Mouse (Mus musculus): Measurements from ENCODE around the gene Ptprm. TPM values are rescaled to one million over a fixed set of nuclear protein-coding genes. Genes with fewer than 3 reads are reported as not detected.

Gene Ptprm
- polyA plus RNA-seq, 1 experiment from 2014 or later, result 5.4 TPM

DNA sequence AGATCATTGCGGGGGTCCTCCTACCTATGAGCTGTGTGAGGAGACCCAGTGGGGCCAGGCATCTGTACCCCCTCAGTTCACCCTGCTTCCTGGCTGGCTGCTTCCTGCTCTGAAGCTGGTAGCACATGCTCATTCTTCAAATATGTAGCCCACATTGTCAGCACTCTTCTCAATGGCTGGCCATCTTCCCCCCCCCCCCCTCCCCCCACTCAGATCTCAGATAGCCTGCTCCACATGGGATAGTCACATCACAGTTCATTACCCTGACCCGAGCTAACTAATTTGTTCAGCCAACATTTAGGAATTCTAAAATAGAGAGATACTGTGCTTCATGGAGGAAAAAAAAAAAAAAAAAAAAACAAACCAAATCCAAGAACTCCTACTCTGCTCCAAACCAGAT, 679.6 kb downstream of the Ptprm start:
- H3K36me3 ChIP-seq (ENCODE audit: control insufficient read depth, insufficient read depth), result no peaks in the 10 kb centered on the region; the same call in 1 of the 2 replicates
- TF ChIP-seq CTCF (IDR thresholded peaks at IDR 0.05; ENCODE audit: low read depth), result no peak
- 94% methylated on average over 2 of the region's 2 CpGs for WGBS
- H3K4me1 ChIP-seq (replicated peaks; ENCODE audit: control insufficient read depth, insufficient read depth, low read length), result no peaks in the 10 kb centered on the region
- no peak overlapping the region for H3K4me3 ChIP-seq (ENCODE audit: low read depth, low read length)
- no peaks in the 10 kb centered on the region for H3K27me3 ChIP-seq (replicated peaks; ENCODE audit: control insufficient read depth, insufficient read depth, low read length)
- H3K9me3 ChIP-seq (ENCODE audit: control insufficient read depth), result no peaks in the 10 kb centered on the region
- H3K4me2 ChIP-seq (replicated peaks; ENCODE audit: low read depth), result no peak overlapping the region
- ATAC-seq, result no peak
- H3K27ac ChIP-seq (ENCODE audit: low read depth, low read length), result no peak overlapping the region
- no peak overlapping the region for H3K9ac ChIP-seq (ENCODE audit: low read depth, low read length)

DNA sequence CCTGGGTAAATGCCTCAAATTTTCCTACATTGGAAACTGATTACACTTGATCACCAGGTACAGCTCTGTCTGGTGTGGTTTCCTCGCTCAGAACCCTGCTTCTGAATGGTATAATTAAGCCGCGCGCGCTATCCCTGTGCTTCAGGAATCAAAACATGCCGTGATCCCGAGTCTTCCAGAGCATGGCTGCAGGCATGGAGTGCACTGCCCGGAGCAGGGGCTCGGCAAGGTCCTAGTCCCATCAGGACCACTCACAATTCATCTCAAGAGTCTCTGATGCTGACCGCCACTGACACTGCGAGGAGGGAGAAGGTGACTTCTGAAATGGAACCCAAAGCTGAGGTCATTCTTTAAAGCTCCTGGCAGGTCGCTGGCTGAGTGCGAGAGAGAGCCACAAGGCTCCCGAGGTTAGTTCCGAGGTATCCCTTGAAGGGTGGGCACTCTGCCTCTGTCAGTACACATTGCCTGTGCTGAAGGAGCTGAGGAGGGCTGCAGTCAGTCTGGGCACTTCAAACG, 682.5 kb downstream of the Ptprm start:
- no peak for ATAC-seq
- Histone ChIP-seq H3K9me3 (ENCODE audit: control insufficient read depth) (no peaks in the 10 kb centered on the region), H3K4me3 (ENCODE audit: low read depth, low read length) (no peak overlapping the region), H3K27me3 (replicated peaks; ENCODE audit: control insufficient read depth, insufficient read depth, low read length) (no peaks in the 10 kb centered on the region), H3K36me3 (ENCODE audit: control insufficient read depth, insufficient read depth) (no peaks in the 10 kb centered on the region; the same call in 1 of the 2 replicates), H3K27ac (ENCODE audit: low read depth, low read length) (no peak overlapping the region), H3K9ac (ENCODE audit: low read depth, low read length) (no peak overlapping the region), H3K4me1 (replicated peaks; ENCODE audit: control insufficient read depth, insufficient read depth, low read length) (no peaks in the 10 kb centered on the region), H3K4me2 (replicated peaks; ENCODE audit: low read depth) (no peak overlapping the region)
- TF ChIP-seq CTCF (IDR thresholded peaks at IDR 0.05; ENCODE audit: low read depth), result no peak
- 87% methylated on average over 16 of the region's 16 CpGs for WGBS

DNA sequence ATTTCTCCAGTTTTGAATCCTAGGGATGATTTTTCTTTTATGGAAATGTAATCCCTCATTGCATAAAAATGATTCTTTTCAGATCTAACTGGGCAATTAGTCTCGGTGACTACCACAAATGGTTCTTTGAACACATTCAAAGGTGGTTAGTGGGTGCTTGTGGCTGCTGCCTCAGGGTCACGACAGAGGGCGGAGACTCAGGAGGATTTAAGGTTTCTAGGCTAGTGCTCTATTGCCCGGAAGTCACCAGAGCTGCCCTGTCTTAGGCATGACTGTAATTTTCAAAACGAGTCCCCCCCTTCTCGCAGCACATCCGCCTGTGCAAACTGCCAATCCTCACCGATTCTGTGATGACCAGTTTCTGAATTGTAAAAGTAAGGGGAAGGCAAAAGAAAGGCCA, 683.0 kb downstream of the Ptprm start:
- Histone ChIP-seq H3K9ac (ENCODE audit: low read depth, low read length) (no peak overlapping the region), H3K9me3 (ENCODE audit: control insufficient read depth) (no peaks in the 10 kb centered on the region), H3K36me3 (ENCODE audit: control insufficient read depth, insufficient read depth) (no peaks in the 10 kb centered on the region; the same call in 1 of the 2 replicates), H3K4me2 (replicated peaks; ENCODE audit: low read depth) (no peak overlapping the region), H3K27me3 (replicated peaks; ENCODE audit: control insufficient read depth, insufficient read depth, low read length) (no peaks in the 10 kb centered on the region), H3K4me1 (replicated peaks; ENCODE audit: control insufficient read depth, insufficient read depth, low read length) (no peaks in the 10 kb centered on the region), H3K4me3 (ENCODE audit: low read depth, low read length) (no peak overlapping the region), H3K27ac (ENCODE audit: low read depth, low read length) (no peak overlapping the region)
- TF ChIP-seq CTCF (IDR thresholded peaks at IDR 0.05; ENCODE audit: low read depth), result no peak
- ATAC-seq, result no peak
- 83% methylated on average over 8 of the region's 8 CpGs for WGBS

DNA sequence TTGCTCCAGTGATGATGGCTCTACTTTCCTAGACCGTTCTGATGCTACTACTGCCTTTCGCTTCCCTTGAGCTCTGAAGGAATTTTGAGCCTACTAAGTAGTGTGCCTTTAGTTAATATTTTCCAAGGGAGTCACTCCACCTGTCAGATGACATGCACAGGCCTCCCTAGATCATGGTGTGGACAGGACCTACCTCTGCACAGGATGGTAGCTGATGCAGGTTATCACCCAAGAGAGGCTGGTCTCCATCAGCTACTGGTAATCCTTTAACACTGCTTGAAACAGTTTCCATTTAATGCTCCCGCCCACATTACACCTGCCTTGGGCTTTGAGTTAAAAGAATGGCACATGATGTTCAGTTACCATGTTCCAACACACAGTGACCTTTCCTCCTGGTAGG, 688.5 kb downstream of the Ptprm start:
- no peak for TF ChIP-seq CTCF (IDR thresholded peaks at IDR 0.05; ENCODE audit: low read depth)
- ATAC-seq, result no peak
- H3K9ac ChIP-seq (ENCODE audit: low read depth, low read length), result no peak overlapping the region
- H3K27me3 ChIP-seq (replicated peaks; ENCODE audit: control insufficient read depth, insufficient read depth, low read length), result no peaks in the 10 kb centered on the region
- H3K36me3 ChIP-seq (ENCODE audit: control insufficient read depth, insufficient read depth), result peaks cover 3% of the 10 kb centered on the region; the same call in 1 of the 2 replicates
- H3K27ac ChIP-seq (ENCODE audit: low read depth, low read length), result no peak overlapping the region
- no peaks in the 10 kb centered on the region for H3K4me1 ChIP-seq (replicated peaks; ENCODE audit: control insufficient read depth, insufficient read depth, low read length)
- no peak overlapping the region for H3K4me3 ChIP-seq (ENCODE audit: low read depth, low read length)
- WGBS, result 76% methylated on average over 3 of the region's 3 CpGs
- H3K9me3 ChIP-seq (ENCODE audit: control insufficient read depth), result no peaks in the 10 kb centered on the region
- no peak overlapping the region for H3K4me2 ChIP-seq (replicated peaks; ENCODE audit: low read depth)

DNA sequence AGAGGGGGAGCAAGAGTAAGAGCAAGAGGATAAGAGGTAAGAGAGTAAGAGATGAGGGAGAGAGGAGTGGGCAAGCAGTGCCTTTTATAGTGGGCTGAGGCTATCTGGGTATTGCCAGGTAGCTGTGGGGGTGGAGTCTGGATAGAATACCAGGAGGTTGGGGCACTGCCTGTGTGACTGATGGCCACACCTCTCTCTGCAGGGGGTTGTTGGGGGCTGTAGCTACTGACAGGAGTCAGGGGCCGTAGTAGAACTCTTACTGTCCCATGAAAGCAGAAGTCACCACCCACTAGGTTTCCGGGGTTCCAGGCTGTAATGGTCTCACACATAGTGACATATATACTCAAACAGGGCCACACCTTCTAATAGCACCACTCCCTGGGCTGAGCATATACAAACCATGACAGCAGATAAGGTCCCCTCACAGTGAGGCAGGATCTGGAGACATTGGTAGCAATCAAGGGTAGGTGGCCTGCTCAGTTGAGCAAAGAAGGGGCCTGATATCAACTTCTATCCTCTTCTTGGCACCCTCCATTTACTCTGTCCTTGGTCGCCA, 689.0 kb downstream of the Ptprm start:
- Histone ChIP-seq H3K36me3 (ENCODE audit: control insufficient read depth, insufficient read depth) (peaks cover 3% of the 10 kb centered on the region; the same call in 1 of the 2 replicates), H3K9ac (ENCODE audit: low read depth, low read length) (no peak overlapping the region), H3K4me1 (replicated peaks; ENCODE audit: control insufficient read depth, insufficient read depth, low read length) (no peaks in the 10 kb centered on the region), H3K27me3 (replicated peaks; ENCODE audit: control insufficient read depth, insufficient read depth, low read length) (no peaks in the 10 kb centered on the region), H3K4me2 (replicated peaks; ENCODE audit: low read depth) (no peak overlapping the region), H3K9me3 (ENCODE audit: control insufficient read depth) (no peaks in the 10 kb centered on the region), H3K27ac (ENCODE audit: low read depth, low read length) (no peak overlapping the region), H3K4me3 (ENCODE audit: low read depth, low read length) (no peak overlapping the region)
- TF ChIP-seq CTCF (IDR thresholded peaks at IDR 0.05; ENCODE audit: low read depth), result no peak
- WGBS, result 66% methylated on average over 3 of the region's 3 CpGs
- no peak for ATAC-seq

DNA sequence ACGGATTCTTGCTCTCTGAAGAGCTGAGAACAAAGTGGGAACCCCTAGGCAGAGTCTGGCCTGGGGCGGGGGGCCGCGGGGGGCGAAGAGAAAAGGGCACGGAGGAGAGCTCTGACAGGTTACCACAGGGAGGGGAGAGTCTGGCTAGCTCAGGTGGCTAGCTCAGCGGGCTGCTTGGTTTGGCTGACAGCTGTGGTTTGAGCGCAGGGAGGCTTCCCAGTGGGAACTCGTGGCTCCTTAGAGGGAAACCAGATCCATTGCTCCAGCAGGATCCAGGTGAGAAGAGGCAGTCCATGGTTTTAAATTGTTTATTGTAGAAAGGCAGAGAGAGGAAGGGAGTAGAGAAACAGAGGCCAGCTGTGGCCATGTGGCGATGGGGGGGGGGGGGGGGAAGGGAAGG, 689.5 kb downstream of the Ptprm start:
- no peak overlapping the region for H3K9ac ChIP-seq (ENCODE audit: low read depth, low read length)
- 0 out of 2 replicates have a peak, but pooled peaks cover 3% of the 10 kb centered on the region for H3K36me3 ChIP-seq (ENCODE audit: control insufficient read depth, insufficient read depth)
- H3K27ac ChIP-seq (ENCODE audit: low read depth, low read length), result no peak overlapping the region
- no peak for TF ChIP-seq CTCF (IDR thresholded peaks at IDR 0.05; ENCODE audit: low read depth)
- no peak overlapping the region for H3K4me3 ChIP-seq (ENCODE audit: low read depth, low read length)
- no peaks in the 10 kb centered on the region for H3K4me1 ChIP-seq (replicated peaks; ENCODE audit: control insufficient read depth, insufficient read depth, low read length)
- 67% methylated on average over 10 of the region's 10 CpGs for WGBS
- H3K27me3 ChIP-seq (replicated peaks; ENCODE audit: control insufficient read depth, insufficient read depth, low read length), result no peaks in the 10 kb centered on the region
- no peaks in the 10 kb centered on the region for H3K9me3 ChIP-seq (ENCODE audit: control insufficient read depth)
- no peak for ATAC-seq
- H3K4me2 ChIP-seq (replicated peaks; ENCODE audit: low read depth), result no peak overlapping the region
